Mouse (Mus musculus): ENCODE results near the gene Fam3b. TPM values are rescaled to one million over a fixed set of nuclear protein-coding genes. Genes with fewer than 3 reads are reported as not detected.

The Fam3b gene
- polyA plus RNA-seq, 1 experiment from 2014 or later: not detected

DNA sequence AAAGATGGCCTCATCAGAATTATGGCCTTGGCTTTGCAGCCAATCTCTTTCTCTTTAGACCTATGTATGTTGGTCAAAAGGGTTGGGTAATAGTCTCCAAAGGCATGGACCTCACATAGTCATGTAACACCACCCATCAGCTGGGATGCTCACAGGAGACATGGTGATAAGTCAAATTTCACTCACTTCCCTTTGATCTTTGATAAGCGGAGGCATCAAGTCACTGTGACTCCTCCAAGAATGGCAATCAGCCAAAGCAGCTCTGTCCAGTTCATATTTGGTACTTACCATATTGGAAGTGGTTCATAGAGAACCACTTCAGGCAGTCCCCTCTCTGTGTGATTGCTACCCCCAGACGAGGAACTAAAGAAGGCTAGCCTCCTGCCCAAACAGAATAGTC lies 39.9 kb downstream of the Fam3b start:
- WGBS (ENCODE audit: insufficient replicate concordance): 66% methylated on average over 2 of the region's 2 CpGs
- Histone ChIP-seq H3K9ac (replicated peaks) (no peak overlapping the region), H3K4me1 (ENCODE audit: insufficient read depth) (peaks cover 5% of the 10 kb centered on the region; the same call in 1 of the 2 replicates), H3K27ac (ENCODE audit: low read depth) (no peak overlapping the region), H3K4me3 (ENCODE audit: low read depth, low read length) (no peak overlapping the region), H3K36me3 (replicated peaks; ENCODE audit: insufficient read depth, low read length) (no peaks in the 10 kb centered on the region), H3K27me3 (ENCODE audit: insufficient read depth, low read length) (no peaks in the 10 kb centered on the region), H3K4me2 (ENCODE audit: low read depth, low read length) (no peak overlapping the region), H3K9me3 (ENCODE audit: low read length) (no peaks in the 10 kb centered on the region)
- ATAC-seq (no peak), DNase-seq (no peak)
- TF ChIP-seq CTCF (IDR thresholded peaks at IDR 0.05; ENCODE audit: low read depth): no peak
- TF ChIP-seq EP300 (IDR thresholded peaks at IDR 0.05; ENCODE audit: low read depth): no peak

DNA sequence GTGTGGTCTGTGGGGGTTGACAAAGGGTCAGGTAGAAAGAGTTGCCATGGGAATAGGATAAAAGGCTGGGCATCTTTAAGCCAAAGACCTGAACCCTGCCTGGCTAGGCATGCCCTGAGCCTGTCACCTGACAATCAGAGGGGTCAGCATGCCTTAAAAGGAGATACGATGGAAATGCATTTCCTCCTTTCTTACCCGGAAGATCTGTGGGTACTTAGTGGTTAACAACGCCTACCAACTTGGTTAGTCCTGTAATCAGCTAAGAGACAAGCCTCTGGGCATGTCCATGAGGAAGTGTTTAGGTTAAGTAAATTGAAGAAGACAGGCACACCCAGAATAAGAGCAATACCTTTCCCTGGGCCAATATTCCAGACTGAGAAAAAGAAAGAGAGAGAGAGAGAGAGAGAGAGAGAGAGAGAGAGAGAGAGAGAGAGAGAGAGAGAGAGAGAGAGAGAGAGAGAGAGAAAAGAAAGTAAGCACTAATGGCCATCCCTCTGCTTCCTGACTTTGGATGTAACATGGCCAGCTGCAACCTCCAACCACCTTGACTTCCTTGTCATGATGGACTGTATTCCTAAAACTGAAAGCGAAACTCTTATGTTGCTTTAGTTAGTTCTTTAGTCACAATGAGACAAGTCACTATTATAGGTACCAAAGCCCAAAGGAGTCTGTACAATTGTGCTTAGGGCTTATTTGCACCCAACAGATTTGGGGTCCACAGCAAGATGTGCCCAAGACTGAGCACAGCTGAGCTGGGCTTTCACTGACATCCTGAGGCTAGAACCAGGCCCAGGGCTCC lies 46.4 kb downstream of the Fam3b start:
- H3K4me3 ChIP-seq (ENCODE audit: low read depth, low read length): no peak overlapping the region
- no peak overlapping the region for H3K4me2 ChIP-seq (ENCODE audit: low read depth, low read length)
- 48% methylated on average over 4 of the region's 4 CpGs for WGBS (ENCODE audit: insufficient replicate concordance)
- no peaks in the 10 kb centered on the region for H3K36me3 ChIP-seq (replicated peaks; ENCODE audit: insufficient read depth, low read length)
- ATAC-seq (no peak), DNase-seq (no peak)
- TF ChIP-seq EP300 (IDR thresholded peaks at IDR 0.05; ENCODE audit: low read depth): no peak
- no peak for TF ChIP-seq CTCF (IDR thresholded peaks at IDR 0.05; ENCODE audit: low read depth)
- H3K9me3 ChIP-seq (ENCODE audit: low read length): no peaks in the 10 kb centered on the region
- H3K27ac ChIP-seq (ENCODE audit: low read depth): no peak overlapping the region
- H3K27me3 ChIP-seq (ENCODE audit: insufficient read depth, low read length): no peaks in the 10 kb centered on the region
- no peak overlapping the region for H3K9ac ChIP-seq (replicated peaks)
- H3K4me1 ChIP-seq (ENCODE audit: insufficient read depth): peaks cover 3% of the 10 kb centered on the region; the same call in 1 of the 2 replicates

DNA sequence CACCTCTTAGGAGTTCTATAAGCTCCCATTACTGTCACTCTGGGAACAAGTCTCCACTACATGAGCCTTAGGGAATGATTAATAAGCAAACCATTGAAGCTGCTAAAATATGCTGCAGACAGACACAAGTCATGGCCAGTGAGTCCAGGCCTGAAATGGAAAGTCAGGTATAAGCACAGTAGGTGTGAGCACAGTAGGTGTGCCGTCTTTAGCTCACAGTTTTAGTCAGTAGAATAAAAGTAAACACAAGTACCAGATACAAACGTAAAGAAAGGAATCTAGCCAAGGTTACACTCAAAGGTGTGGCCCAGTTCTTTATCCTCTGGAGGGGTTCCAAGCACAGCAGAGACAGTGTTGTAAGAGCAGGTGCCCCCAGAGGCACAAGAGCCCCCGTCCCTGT lies 47.1 kb downstream of the Fam3b start:
- H3K4me2 ChIP-seq (ENCODE audit: low read depth, low read length): no peak overlapping the region
- DNase-seq (no peak), ATAC-seq (no peak)
- H3K4me3 ChIP-seq (ENCODE audit: low read depth, low read length): no peak overlapping the region
- 53% methylated on average over 3 of the region's 3 CpGs for WGBS (ENCODE audit: insufficient replicate concordance)
- no peaks in the 10 kb centered on the region for H3K9me3 ChIP-seq (ENCODE audit: low read length)
- no peak overlapping the region for H3K9ac ChIP-seq (replicated peaks)
- peaks cover 7% of the 10 kb centered on the region; the same call in 1 of the 2 replicates for H3K4me1 ChIP-seq (ENCODE audit: insufficient read depth)
- no peak overlapping the region for H3K27ac ChIP-seq (ENCODE audit: low read depth)
- no peaks in the 10 kb centered on the region for H3K27me3 ChIP-seq (ENCODE audit: insufficient read depth, low read length)
- no peaks in the 10 kb centered on the region for H3K36me3 ChIP-seq (replicated peaks; ENCODE audit: insufficient read depth, low read length)
- TF ChIP-seq EP300 (IDR thresholded peaks at IDR 0.05; ENCODE audit: low read depth): no peak
- no peak for TF ChIP-seq CTCF (IDR thresholded peaks at IDR 0.05; ENCODE audit: low read depth)

DNA sequence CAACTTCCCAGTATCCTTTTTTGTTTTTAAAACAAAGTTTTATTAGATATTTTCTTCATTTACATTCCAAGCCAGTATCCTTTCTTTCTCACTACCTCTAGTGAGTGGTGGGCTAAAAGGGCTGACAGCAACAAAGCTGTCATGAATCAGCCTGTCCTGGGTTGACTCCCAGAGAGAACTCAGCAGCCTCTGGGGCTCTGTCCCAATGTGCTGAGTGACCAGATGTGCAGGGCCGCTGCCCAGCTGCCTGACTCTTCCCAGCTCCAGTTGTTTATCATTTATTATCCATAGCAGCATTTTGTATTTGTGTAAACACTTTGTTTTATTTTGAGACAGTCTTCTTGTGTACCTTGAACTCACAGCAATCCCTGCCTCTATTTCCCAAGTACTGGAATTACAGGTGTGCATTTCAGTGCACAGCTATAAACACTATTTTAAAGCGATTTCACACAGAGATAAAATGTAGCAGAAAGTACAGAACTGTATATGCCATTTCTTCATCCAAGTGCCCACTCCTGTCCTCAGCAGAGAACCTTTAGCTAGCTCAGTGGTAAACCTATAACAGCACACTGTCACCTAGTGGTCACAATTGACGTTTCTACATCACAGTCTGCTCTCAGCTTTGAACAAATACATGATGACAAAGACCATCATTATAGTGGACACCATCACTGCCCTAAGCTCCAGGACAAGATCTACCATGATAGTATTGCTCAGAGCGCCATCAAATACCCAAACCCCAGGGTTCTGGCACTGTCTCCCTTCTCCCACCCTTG lies 48.2 kb downstream of the Fam3b start:
- no peaks in the 10 kb centered on the region for H3K36me3 ChIP-seq (replicated peaks; ENCODE audit: insufficient read depth, low read length)
- ATAC-seq (no peak), DNase-seq (no peak)
- no peak overlapping the region for H3K9ac ChIP-seq (replicated peaks)
- no peaks in the 10 kb centered on the region for H3K9me3 ChIP-seq (ENCODE audit: low read length)
- H3K27me3 ChIP-seq (ENCODE audit: insufficient read depth, low read length): no peaks in the 10 kb centered on the region
- no peak overlapping the region for H3K4me3 ChIP-seq (ENCODE audit: low read depth, low read length)
- no peak overlapping the region for H3K27ac ChIP-seq (ENCODE audit: low read depth)
- WGBS (ENCODE audit: insufficient replicate concordance): 47% methylated on average over 4 of the region's 4 CpGs
- peak; percentile 76 for TF ChIP-seq CTCF (IDR thresholded peaks at IDR 0.05; ENCODE audit: low read depth)
- TF ChIP-seq EP300 (IDR thresholded peaks at IDR 0.05; ENCODE audit: low read depth): no peak
- no peak overlapping the region for H3K4me2 ChIP-seq (ENCODE audit: low read depth, low read length)
- H3K4me1 ChIP-seq (ENCODE audit: insufficient read depth): peaks cover 7% of the 10 kb centered on the region; the same call in 1 of the 2 replicates

DNA sequence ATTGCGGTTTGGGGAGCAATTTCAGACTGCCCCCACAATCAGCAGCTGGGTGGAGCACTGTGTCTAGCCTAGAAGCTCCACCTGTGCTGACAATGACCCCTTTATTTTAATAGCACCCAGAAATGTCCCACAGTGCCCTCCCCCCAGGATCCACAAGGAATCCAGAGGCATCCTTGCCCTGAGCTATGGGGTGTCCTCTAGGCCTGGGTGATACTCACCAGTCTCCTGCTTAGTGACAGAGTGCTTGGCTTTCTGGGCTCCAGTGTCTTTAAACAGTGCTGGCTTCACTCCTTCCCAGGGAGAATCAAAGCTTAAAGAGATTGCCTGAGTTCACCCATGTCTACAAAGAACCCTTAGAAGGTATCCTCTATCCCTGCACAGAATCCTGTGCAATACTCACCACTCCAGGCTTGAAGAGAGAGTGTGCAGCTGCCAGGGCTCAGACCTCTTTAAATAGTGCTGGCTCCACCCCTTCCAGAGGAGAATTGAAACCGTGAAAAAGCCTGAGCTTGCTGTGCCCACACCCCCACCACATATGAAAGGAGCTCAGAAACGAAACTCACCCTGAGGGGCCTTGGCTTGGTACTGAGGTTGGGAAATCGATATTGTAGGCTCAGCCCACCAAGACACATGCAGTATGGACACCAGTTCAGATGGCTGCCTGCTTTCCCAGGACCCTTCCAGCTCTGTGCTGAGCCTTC lies 52.0 kb downstream of the Fam3b start, which contains the start of gene Mx1:
Gene Mx1, minus strand, starts transcription at position 427 of the 701 bp plus-strand sequence.
- Histone ChIP-seq H3K9ac (replicated peaks) (no peak within 1 kb of the TSS), H3K4me1 (ENCODE audit: insufficient read depth) (peaks cover 7% of the 10 kb centered on the region; the same call in 1 of the 2 replicates), H3K27me3 (ENCODE audit: insufficient read depth, low read length) (no peaks in the 10 kb centered on the region), H3K27ac (ENCODE audit: low read depth) (no peak within 1 kb of the TSS), H3K36me3 (replicated peaks; ENCODE audit: insufficient read depth, low read length) (no peaks in the 10 kb centered on the region), H3K4me3 (ENCODE audit: low read depth, low read length) (peak within 1 kb of the TSS; percentile 0; the same call in 1 of the 2 replicates), H3K4me2 (ENCODE audit: low read depth, low read length) (peak within 1 kb of the TSS; percentile 14; the same call in 1 of the 2 replicates), H3K9me3 (ENCODE audit: low read length) (no peaks in the 10 kb centered on the region)
- TF ChIP-seq CTCF (IDR thresholded peaks at IDR 0.05; ENCODE audit: low read depth) (no peak), EP300 (IDR thresholded peaks at IDR 0.05; ENCODE audit: low read depth) (no peak)
- 16% methylated on average over 4 of the region's 4 CpGs for WGBS (ENCODE audit: insufficient replicate concordance)
- DNase-seq: peak; percentile 39
- peak; percentile 72 for ATAC-seq

Measured in liver, postnatal 0 days (tissue).